Mouse (Mus musculus) neural tube, embryonic 14.5 days (tissue): ENCODE measurements at regions not wholly inside any gene's neighbourhood (a gene's known extent, or its start where the extent isn't known, plus 50 kb on each side); places are given as distances from the start of the nearest gene placed in this dataset.

Experiments used
- ATAC-seq: fragments of 200-750 bp; cut with Nextera tagmentation; 2 replicates; pipeline ENCODE4 v1.8.0; 2017; ENCODE audit warnings: low read depth, mild to moderate bottlenecking, moderate TSS enrichment, moderate library complexity
- H3K27ac ChIP-seq: fragments of 300-500 bp; sonication (generic); 2 replicates; pipeline ENCODE4 v1.5.1; 2014; ENCODE audit warnings: low read depth, mild to moderate bottlenecking, control low read depth, low read length, moderate library complexity, mixed read lengths
- H3K27me3 ChIP-seq: fragments of 300-500 bp; sonication (generic); 2 replicates; pipeline ENCODE4 v1.6.1; 2014; ENCODE audit warnings: low read length; ENCODE audit not compliant: control insufficient read depth, insufficient read depth
- H3K36me3 ChIP-seq: fragments of 300-500 bp; sonication (generic); 2 replicates; pipeline ENCODE4 v1.6.1; 2014; ENCODE audit warnings: low read length, mixed read lengths; ENCODE audit not compliant: control insufficient read depth, insufficient read depth
- H3K4me1 ChIP-seq: fragments of 300-500 bp; sonication (generic); 2 replicates; pipeline ENCODE4 v1.6.1; 2014; ENCODE audit warnings: low read length; ENCODE audit not compliant: control insufficient read depth, insufficient read depth
- H3K4me2 ChIP-seq: fragments of 300-500 bp; sonication (generic); 2 replicates; pipeline ENCODE4 v1.6.1; 2014; ENCODE audit warnings: mild to moderate bottlenecking, low read depth, low read length, control low read depth
- H3K4me3 ChIP-seq: fragments of 300-500 bp; sonication (generic); 2 replicates; pipeline ENCODE4 v1.5.1; 2014; ENCODE audit warnings: low read depth, low read length, control low read depth, mixed read lengths
- H3K9ac ChIP-seq: fragments of 300-500 bp; sonication (generic); replicated peaks from 2 replicates; pipeline ENCODE4 v1.6.1; 2014; ENCODE audit warnings: low read depth, mild to moderate bottlenecking, control low read depth, low read length, mixed read lengths
- H3K9me3 ChIP-seq: fragments of 300-500 bp; sonication (generic); 2 replicates; pipeline ENCODE4 v1.6.1; 2016; ENCODE audit warnings: low read length; ENCODE audit not compliant: control insufficient read depth
- WGBS: fragments of 180-500 bp; shearing (Covaris S2); extraction: QIAGEN DNeasy Blood & Tissue Kit; methylation state at CpG from one replicate; pipeline ENCODE4 v1.1.7; 2014; 5-methylcytosine and 5-hydroxymethylcytosine counted together

- Histone ChIP-seq H3K36me3 (no peaks in the 10 kb centered on the region), H3K27me3 (no peaks in the 10 kb centered on the region), H3K4me3 (no peak overlapping the region), H3K27ac (no peak overlapping the region), H3K4me1 (no peaks in the 10 kb centered on the region), H3K4me2 (no peak overlapping the region), H3K9me3 (no peaks in the 10 kb centered on the region), H3K9ac (no peak overlapping the region)
- no peak for ATAC-seq
- 95% methylated on average over 3 of the region's 3 CpGs for WGBS
Measured at GRCm38 (mm10) chr1:39096726-39097125, 96.8 kb upstream of the Npas2 start.

GRCm38 (mm10) chr1:39097499-39097898, 96.0 kb upstream of the Npas2 start:
- Histone ChIP-seq H3K4me1 (no peaks in the 10 kb centered on the region), H3K9me3 (no peaks in the 10 kb centered on the region), H3K27ac (no peak overlapping the region), H3K36me3 (no peaks in the 10 kb centered on the region), H3K27me3 (no peaks in the 10 kb centered on the region), H3K4me2 (no peak overlapping the region), H3K4me3 (no peak overlapping the region), H3K9ac (no peak overlapping the region)
- ATAC-seq = no peak
- 93% methylated on average over 10 of the region's 10 CpGs for WGBS

GRCm38 (mm10) chr1:39098154-39098553, 95.4 kb upstream of the Npas2 start:
- Histone ChIP-seq H3K9ac (no peak overlapping the region), H3K4me1 (no peaks in the 10 kb centered on the region), H3K27me3 (no peaks in the 10 kb centered on the region), H3K36me3 (no peaks in the 10 kb centered on the region), H3K9me3 (no peaks in the 10 kb centered on the region), H3K4me2 (no peak overlapping the region), H3K27ac (no peak overlapping the region), H3K4me3 (no peak overlapping the region)
- no peak for ATAC-seq
- 86% methylated on average over 5 of the region's 5 CpGs for WGBS

- Histone ChIP-seq H3K27ac (no peak overlapping the region), H3K27me3 (no peaks in the 10 kb centered on the region), H3K9ac (no peak overlapping the region), H3K4me2 (no peak overlapping the region), H3K4me3 (no peak overlapping the region), H3K36me3 (no peaks in the 10 kb centered on the region), H3K9me3 (no peaks in the 10 kb centered on the region), H3K4me1 (no peaks in the 10 kb centered on the region)
- no peak for ATAC-seq
- 87% methylated on average over 7 of the region's 7 CpGs for WGBS
Measured at GRCm38 (mm10) chr1:39099246-39099645, 94.3 kb upstream of the Npas2 start.

- no peak overlapping the region for H3K27ac ChIP-seq
- no peaks in the 10 kb centered on the region for H3K9me3 ChIP-seq
- no peaks in the 10 kb centered on the region for H3K4me1 ChIP-seq
- H3K36me3 ChIP-seq = no peaks in the 10 kb centered on the region
- H3K4me2 ChIP-seq = no peak overlapping the region
- no peak for ATAC-seq
- no peaks in the 10 kb centered on the region for H3K27me3 ChIP-seq
- no peak overlapping the region for H3K4me3 ChIP-seq
- H3K9ac ChIP-seq = no peak overlapping the region
Measured at GRCm38 (mm10) chr1:39100492-39100891, 93.0 kb upstream of the Npas2 start.

GRCm38 (mm10) chr1:39102126-39102905, 91.2 kb upstream of the Npas2 start:
- Histone ChIP-seq H3K4me2 (no peak overlapping the region), H3K9me3 (no peaks in the 10 kb centered on the region), H3K36me3 (no peaks in the 10 kb centered on the region), H3K4me3 (no peak overlapping the region), H3K27ac (no peak overlapping the region), H3K27me3 (no peaks in the 10 kb centered on the region), H3K9ac (no peak overlapping the region), H3K4me1 (no peaks in the 10 kb centered on the region)
- 87% methylated on average over 8 of the region's 8 CpGs for WGBS
- no peak for ATAC-seq

- Histone ChIP-seq H3K4me2 (no peak overlapping the region), H3K9me3 (no peaks in the 10 kb centered on the region)
Measured at GRCm38 (mm10) chr1:39102989-39103910, 90.3 kb upstream of the Npas2 start.

GRCm38 (mm10) chr1:39105546-39106371, 87.8 kb upstream of the Npas2 start:
- ATAC-seq = no peak
- 76% methylated on average over 17 of the region's 17 CpGs for WGBS

More at GRCm38 (mm10) chr1:39102989-39103910, 90.3 kb upstream of the Npas2 start:
- H3K27ac ChIP-seq = no peak overlapping the region
- H3K9ac ChIP-seq = no peak overlapping the region
- no peaks in the 10 kb centered on the region for H3K27me3 ChIP-seq
- H3K4me3 ChIP-seq = no peak overlapping the region
- ATAC-seq = no peak
- H3K36me3 ChIP-seq = no peaks in the 10 kb centered on the region
- 85% methylated on average over 14 of the region's 14 CpGs for WGBS
- no peaks in the 10 kb centered on the region for H3K4me1 ChIP-seq

More at GRCm38 (mm10) chr1:39105546-39106371, 87.8 kb upstream of the Npas2 start:
- no peaks in the 10 kb centered on the region for H3K27me3 ChIP-seq
- no peak overlapping the region for H3K4me2 ChIP-seq
- no peak overlapping the region for H3K27ac ChIP-seq
- no peaks in the 10 kb centered on the region for H3K36me3 ChIP-seq
- no peak overlapping the region for H3K4me3 ChIP-seq
- no peaks in the 10 kb centered on the region for H3K4me1 ChIP-seq
- no peak overlapping the region for H3K9ac ChIP-seq
- no peaks in the 10 kb centered on the region for H3K9me3 ChIP-seq
